Mouse (Mus musculus) heart, postnatal 0 days (tissue): Measurements from ENCODE around the gene Lzts3. TPM values are rescaled to one million over a fixed set of nuclear protein-coding genes. Genes with fewer than 3 reads are reported as not detected.
A peak's percentile ranks its signal among the peaks of the same experiment; 100 is the strongest.

Experiments used
- ATAC-seq: fragments of 200-750 bp; cut with Nextera tagmentation; 2 replicates; pipeline ENCODE4 v1.8.0; 2017; ENCODE audit warnings: low read depth, moderate number of reproducible peaks, moderate library complexity; ENCODE audit not compliant: insufficient read depth
- DNase-seq: peaks from one replicate; pipeline ENCODE4 v3.0.0-alpha.2; 2016; ENCODE audit warnings: low spot score
- H3K27ac ChIP-seq: fragments of 300-500 bp; sonication (generic); 2 replicates; pipeline ENCODE4 v1.5.1; 2014; ENCODE audit warnings: low read depth, mild to moderate bottlenecking
- H3K27me3 ChIP-seq: fragments of 300-500 bp; sonication (generic); 2 replicates; pipeline ENCODE4 v1.6.1; 2014; ENCODE audit warnings: low read length, mixed read lengths; ENCODE audit not compliant: control insufficient read depth, insufficient read depth
- H3K36me3 ChIP-seq: fragments of 300-500 bp; sonication (generic); replicated peaks from 2 replicates; pipeline ENCODE4 v1.6.1; 2014; ENCODE audit warnings: low read length, mixed read lengths; ENCODE audit not compliant: control insufficient read depth, insufficient read depth
- H3K4me1 ChIP-seq: fragments of 300-500 bp; sonication (generic); 2 replicates; pipeline ENCODE4 v1.6.1; 2014; ENCODE audit warnings: antibody characterized with exemption; ENCODE audit not compliant: control insufficient read depth, insufficient read depth
- H3K4me2 ChIP-seq: fragments of 300-500 bp; sonication (generic); 2 replicates; pipeline ENCODE4 v1.6.1; 2014; ENCODE audit warnings: low read depth, mild to moderate bottlenecking, low read length, moderate library complexity
- H3K4me3 ChIP-seq: fragments of 300-500 bp; sonication (generic); 2 replicates; pipeline ENCODE4 v1.5.1; 2014; ENCODE audit warnings: low read depth, low read length
- H3K9ac ChIP-seq: fragments of 300-500 bp; sonication (generic); replicated peaks from 2 replicates; pipeline ENCODE4 v1.6.1; 2014; ENCODE audit warnings: low read depth, low read length, mixed read lengths
- H3K9me3 ChIP-seq: fragments of 300-500 bp; sonication (generic); replicated peaks from 2 replicates; pipeline ENCODE4 v1.6.1; 2016; ENCODE audit warnings: low read length; ENCODE audit not compliant: control insufficient read depth
- CTCF ChIP-seq: IDR thresholded peaks from 2 replicates; pipeline ENCODE4 v1.5.1; 2016; ENCODE audit warnings: antibody characterized with exemption, control low read depth, low read depth
- EP300 ChIP-seq: IDR thresholded peaks from 2 replicates; pipeline ENCODE4 v1.6.1; 2016; ENCODE audit warnings: antibody characterized with exemption, low read depth
- WGBS: fragments of 180-500 bp; shearing (Covaris S2); extraction: QIAGEN DNeasy Blood & Tissue Kit; methylation state at CpG from one replicate; pipeline ENCODE4 v1.1.7; 2014; 5-methylcytosine and 5-hydroxymethylcytosine counted together
- polyA plus RNA-seq: library from polyadenylated mRNA; unstranded; fragments of >200 nt; fragmentation: Nextera tagmentation; extraction: Ambion mirVana; gene quantifications from 2 replicates; pipeline ENCODE4 v1.2.1, GENCODE M21; 2015
- total RNA-seq: library from RNA; depleted of rRNA; stranded (reverse); fragments of >200 nt; gene quantifications from 2 replicates; pipeline ENCODE4 v1.2.3, GENCODE M21; 2014; ENCODE audit warnings: low replicate concordance

Gene Lzts3
- total and polyA plus RNA-seq, 2 experiments from 2014 or later = 0.77 to 5.3 TPM

GRCm38 (mm10) chr2:130629839-130630203 lies 12.8 kb downstream of the Lzts3 start, which contains the start of the genes Fastkd5 and Ubox5:
TSS of gene Fastkd5 (minus strand) at chr2:130630027.
TSS of gene Ubox5 (minus strand) at chr2:130630038.
- under 1% methylated on average over 25 of the region's 25 CpGs for WGBS
- H3K9ac ChIP-seq = peak within 1 kb of the TSS; percentile 95
- peak within 1 kb of the TSS; percentile 83 for H3K27ac ChIP-seq
- peaks cover 14% of the 10 kb centered on the region for H3K27me3 ChIP-seq
- peak; percentile 48; the same call in 1 of the 2 replicates for TF ChIP-seq EP300
- no peak for TF ChIP-seq CTCF
- H3K9me3 ChIP-seq = no peaks in the 10 kb centered on the region
- peak within 1 kb of the TSS; percentile 74 for H3K4me2 ChIP-seq
- ATAC-seq (peak; percentile 85), DNase-seq (peak; percentile 89)
- peaks cover 11% of the 10 kb centered on the region for H3K4me1 ChIP-seq
- H3K36me3 ChIP-seq = peaks cover 22% of the 10 kb centered on the region
- peak within 1 kb of the TSS; percentile 98 for H3K4me3 ChIP-seq

GRCm38 (mm10) chr2:130629080-130629838 lies 13.3 kb downstream of the Lzts3 start:
- ATAC-seq = peak; percentile 42
- DNase-seq = peak; percentile 20

GRCm38 (mm10) chr2:130628424-130628823 lies 14.2 kb downstream of the Lzts3 start:
- DNase-seq (no peak), ATAC-seq (no peak)
- 68% methylated on average over 3 of the region's 3 CpGs for WGBS
- Histone ChIP-seq H3K27ac (no peak overlapping the region), H3K4me1 (peaks cover 7% of the 10 kb centered on the region), H3K4me2 (no peak overlapping the region; the same call in 1 of the 2 replicates), H3K9ac (no peak overlapping the region), H3K4me3 (no peak overlapping the region), H3K36me3 (peaks cover 25% of the 10 kb centered on the region), H3K9me3 (no peaks in the 10 kb centered on the region), H3K27me3 (0 out of 2 replicates have a peak, but pooled peaks cover 4% of the 10 kb centered on the region)
- TF ChIP-seq CTCF = no peak
- TF ChIP-seq EP300 = no peak

More at GRCm38 (mm10) chr2:130629080-130629838, 13.3 kb downstream of the Lzts3 start:
- Histone ChIP-seq H3K4me2 (peak overlapping the region; percentile 74), H3K9me3 (no peaks in the 10 kb centered on the region), H3K4me3 (peak overlapping the region; percentile 98), H3K9ac (peak overlapping the region; percentile 95), H3K36me3 (peaks cover 22% of the 10 kb centered on the region), H3K27ac (peak overlapping the region; percentile 83), H3K4me1 (peaks cover 7% of the 10 kb centered on the region), H3K27me3 (peaks cover 12% of the 10 kb centered on the region)
- WGBS = 2% methylated on average over 37 of the region's 37 CpGs
- TF ChIP-seq CTCF = no peak

GRCm38 (mm10) chr2:130618972-130619371 lies 23.6 kb downstream of the Lzts3 start:
- H3K27ac ChIP-seq = no peak overlapping the region
- no peak overlapping the region for H3K4me3 ChIP-seq
- ATAC-seq = no peak
- H3K9ac ChIP-seq = no peak overlapping the region
- peaks cover 40% of the 10 kb centered on the region for H3K36me3 ChIP-seq
- no peak for TF ChIP-seq CTCF
- TF ChIP-seq EP300 = no peak
- H3K27me3 ChIP-seq = no peaks in the 10 kb centered on the region
- DNase-seq = no peak
- H3K4me1 ChIP-seq = no peaks in the 10 kb centered on the region
- 82% methylated on average over 7 of the region's 7 CpGs for WGBS
- H3K9me3 ChIP-seq = no peaks in the 10 kb centered on the region
- H3K4me2 ChIP-seq = no peak overlapping the region

GRCm38 (mm10) chr2:130613091-130613490 lies 29.5 kb downstream of the Lzts3 start:
- Histone ChIP-seq H3K36me3 (peaks cover 37% of the 10 kb centered on the region), H3K9me3 (no peaks in the 10 kb centered on the region), H3K9ac (no peak overlapping the region), H3K4me1 (no peaks in the 10 kb centered on the region), H3K27me3 (no peaks in the 10 kb centered on the region), H3K4me2 (no peak overlapping the region), H3K4me3 (no peak overlapping the region), H3K27ac (no peak overlapping the region)
- DNase-seq = no peak
- no peak for ATAC-seq
- TF ChIP-seq EP300 (no peak), CTCF (peak; percentile 28; the same call in 1 of the 2 replicates)
- WGBS = 74% methylated on average over 3 of the region's 3 CpGs
